Mouse (Mus musculus): ENCODE results near the gene Ubald2. TPM values are rescaled to one million over a fixed set of nuclear protein-coding genes. Genes with fewer than 3 reads are reported as not detected.

The Ubald2 gene
- 48.8 and 50.7 TPM in 2 replicates for polyA plus RNA-seq (2015; fragmentation: Nextera tagmentation; extraction: Ambion mirVana)

DNA sequence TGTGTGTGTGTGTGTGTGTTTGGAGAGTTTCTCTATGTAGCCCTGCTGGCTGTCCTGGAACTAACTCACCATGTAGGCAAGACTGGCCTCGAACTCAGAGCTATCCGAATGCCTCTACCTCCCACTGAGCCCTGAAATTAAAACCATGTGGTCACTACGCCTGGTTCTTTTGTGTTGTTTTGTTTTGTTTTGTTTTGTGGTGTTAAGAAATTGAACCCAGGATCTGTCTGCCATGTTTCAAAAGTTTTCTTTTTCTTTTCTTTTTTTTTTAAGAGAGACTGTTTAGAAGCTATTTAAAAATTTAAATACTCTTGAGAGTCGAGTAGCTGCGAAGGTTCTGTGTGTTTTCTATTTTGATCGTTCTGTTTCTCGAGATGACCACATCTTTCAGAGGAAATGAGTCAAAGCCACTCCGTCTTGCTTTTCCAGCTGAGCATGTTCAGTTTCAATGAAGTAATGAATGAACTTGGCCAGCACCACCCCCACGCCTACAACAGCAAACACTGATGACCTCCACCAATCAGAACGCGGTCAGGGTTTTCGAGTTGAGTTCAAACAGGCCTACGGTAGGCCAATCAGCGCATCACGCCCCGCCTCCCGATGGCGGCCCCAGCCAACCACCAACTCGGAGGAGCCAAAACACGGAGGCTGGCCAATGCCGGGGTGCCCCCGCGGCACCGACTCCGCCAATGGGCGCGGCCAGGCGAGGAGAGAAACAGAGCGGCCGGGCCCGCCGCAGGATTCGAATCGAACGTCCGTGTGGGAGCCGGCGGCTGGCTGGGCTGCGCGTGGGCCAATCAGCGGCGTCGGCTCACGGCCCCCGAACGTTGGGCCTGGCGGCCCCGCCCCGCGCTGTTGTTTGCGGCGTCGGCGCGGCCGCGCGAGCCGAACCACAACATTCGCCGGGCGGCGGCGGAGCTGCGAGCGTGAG, at the start of gene Ubald2:
TSS of gene Ubald2 (plus strand) at position 739 of the 931 bp plus-strand sequence.
- H3K4me1 ChIP-seq (replicated peaks) = peaks cover 24% of the 10 kb centered on the region
- H3K4me3 ChIP-seq (replicated peaks) = peak within 1 kb of the TSS; percentile 73
- ATAC-seq = peak; percentile 90
- peaks cover 16% of the 10 kb centered on the region for H3K36me3 ChIP-seq
- peak within 1 kb of the TSS; percentile 71 for H3K4me2 ChIP-seq (replicated peaks)
- H3K9ac ChIP-seq = peak within 1 kb of the TSS; percentile 88
- no peaks in the 10 kb centered on the region for H3K27me3 ChIP-seq (replicated peaks)
- 4% methylated on average over 58 of the region's 66 CpGs for WGBS
- H3K9me3 ChIP-seq = no peaks in the 10 kb centered on the region
- H3K27ac ChIP-seq = peak within 1 kb of the TSS; percentile 94

DNA sequence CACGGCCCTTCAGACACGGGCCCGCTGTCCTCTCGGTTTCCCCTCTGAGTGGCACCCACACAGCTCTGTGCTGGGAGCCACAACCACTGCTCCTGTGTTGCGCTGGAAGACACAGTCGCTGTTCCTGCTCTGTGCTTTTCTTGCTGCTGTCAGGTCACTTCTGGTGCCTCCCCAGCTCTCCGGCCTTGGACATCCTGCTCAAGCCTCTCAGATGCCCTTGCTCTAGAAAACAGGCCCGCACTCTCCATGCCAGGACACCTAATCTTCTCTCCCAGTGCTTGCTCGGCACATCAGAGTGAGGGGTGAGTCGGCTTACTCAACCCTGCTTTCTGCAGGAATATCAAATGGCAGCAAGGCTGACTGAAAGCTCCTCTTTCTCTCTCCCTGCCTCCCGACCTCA, 49.7 kb upstream of the Ubald2 start:
- 88% methylated on average over 11 of the region's 11 CpGs for WGBS
- ATAC-seq = no peak
- Histone ChIP-seq H3K4me2 (replicated peaks) (no peak overlapping the region), H3K27me3 (replicated peaks) (no peaks in the 10 kb centered on the region), H3K4me3 (replicated peaks) (no peak overlapping the region), H3K27ac (no peak overlapping the region), H3K4me1 (replicated peaks) (peaks cover 13% of the 10 kb centered on the region), H3K36me3 (peaks cover 2% of the 10 kb centered on the region; the same call in 1 of the 2 replicates), H3K9me3 (no peaks in the 10 kb centered on the region), H3K9ac (no peak overlapping the region)

DNA sequence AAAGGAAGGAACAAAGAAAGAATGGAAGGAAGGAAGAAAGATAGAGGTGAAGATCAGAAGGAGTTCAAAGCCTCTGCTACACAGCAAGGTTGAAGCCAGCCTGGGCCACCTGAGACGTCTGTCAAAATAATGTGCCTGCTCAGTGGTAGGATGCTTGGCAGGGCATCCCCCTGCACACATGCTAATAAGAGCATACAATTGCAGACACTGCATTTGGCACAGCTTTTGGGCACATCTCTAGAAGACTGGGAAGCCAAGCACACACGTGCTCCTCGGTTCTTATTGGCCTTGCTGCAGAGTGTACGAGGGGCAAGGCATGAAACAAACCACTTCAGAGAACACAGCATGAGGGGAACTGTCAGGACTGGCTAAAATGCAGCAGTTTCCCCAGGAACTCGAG, 47.9 kb upstream of the Ubald2 start:
- H3K36me3 ChIP-seq = peaks cover 2% of the 10 kb centered on the region; the same call in 1 of the 2 replicates
- H3K4me2 ChIP-seq (replicated peaks) = no peak overlapping the region
- no peaks in the 10 kb centered on the region for H3K27me3 ChIP-seq (replicated peaks)
- H3K4me3 ChIP-seq (replicated peaks) = no peak overlapping the region
- no peaks in the 10 kb centered on the region for H3K9me3 ChIP-seq
- H3K4me1 ChIP-seq (replicated peaks) = peaks cover 13% of the 10 kb centered on the region
- WGBS = 52% methylated on average over 5 of the region's 5 CpGs
- H3K9ac ChIP-seq = no peak overlapping the region
- no peak for ATAC-seq
- H3K27ac ChIP-seq = no peak overlapping the region

DNA sequence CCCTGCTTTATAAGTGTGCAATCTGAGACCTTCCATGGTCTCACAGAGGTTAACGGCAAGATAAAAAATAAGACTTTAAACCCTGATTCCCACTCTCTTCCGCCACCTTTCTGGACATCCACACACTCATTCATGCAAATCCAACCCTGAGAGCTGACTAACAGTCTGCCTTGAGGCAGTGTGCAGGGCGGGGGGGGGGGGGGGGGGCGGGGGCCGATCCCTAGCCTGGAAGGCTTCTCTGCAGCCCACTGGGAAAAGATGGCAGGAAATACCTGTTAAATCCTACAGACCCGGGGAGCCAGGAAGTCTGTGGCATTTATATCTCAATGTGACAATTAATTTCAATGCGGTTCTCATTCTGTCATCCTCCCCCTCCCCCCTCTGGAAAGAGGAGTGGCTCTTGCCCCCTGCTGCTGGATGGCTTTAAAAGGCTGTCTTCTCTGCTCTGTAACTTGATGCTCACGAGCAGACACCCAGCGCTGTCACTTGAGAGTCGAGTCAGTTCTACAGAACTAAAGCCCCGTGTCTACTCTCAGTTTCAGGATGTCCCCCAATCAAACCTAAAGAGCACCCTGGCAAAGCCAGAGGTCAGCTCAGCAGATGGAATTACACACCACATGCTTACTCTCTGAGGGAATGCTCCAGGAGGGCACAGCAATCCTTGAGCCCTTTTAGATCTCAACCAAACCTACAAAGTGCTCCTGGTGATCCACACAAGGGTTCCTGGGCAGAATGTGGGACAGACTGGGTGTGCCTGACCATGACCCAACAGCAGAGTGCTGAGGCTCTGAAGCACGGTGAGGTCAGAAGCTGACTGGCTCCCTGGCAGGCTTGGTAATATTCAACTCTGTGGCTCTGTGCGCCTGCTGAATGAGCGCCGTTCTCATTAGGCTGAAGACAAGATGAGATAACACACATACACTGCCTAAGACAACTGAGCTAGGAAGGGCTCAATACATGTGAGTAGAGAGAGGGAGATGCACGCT, 46.5 kb upstream of the Ubald2 start:
- peaks cover 2% of the 10 kb centered on the region; the same call in 1 of the 2 replicates for H3K36me3 ChIP-seq
- H3K27ac ChIP-seq = peak overlapping the region; percentile 64
- H3K27me3 ChIP-seq (replicated peaks) = no peaks in the 10 kb centered on the region
- H3K4me1 ChIP-seq (replicated peaks) = peaks cover 13% of the 10 kb centered on the region
- no peaks in the 10 kb centered on the region for H3K9me3 ChIP-seq
- H3K4me2 ChIP-seq (replicated peaks) = peak overlapping the region; percentile 31
- no peak overlapping the region; the same call in 1 of the 2 replicates for H3K9ac ChIP-seq
- H3K4me3 ChIP-seq (replicated peaks) = no peak overlapping the region; the same call in 1 of the 2 replicates
- WGBS = 15% methylated on average over 16 of the region's 16 CpGs
- peak; percentile 86 for ATAC-seq

DNA sequence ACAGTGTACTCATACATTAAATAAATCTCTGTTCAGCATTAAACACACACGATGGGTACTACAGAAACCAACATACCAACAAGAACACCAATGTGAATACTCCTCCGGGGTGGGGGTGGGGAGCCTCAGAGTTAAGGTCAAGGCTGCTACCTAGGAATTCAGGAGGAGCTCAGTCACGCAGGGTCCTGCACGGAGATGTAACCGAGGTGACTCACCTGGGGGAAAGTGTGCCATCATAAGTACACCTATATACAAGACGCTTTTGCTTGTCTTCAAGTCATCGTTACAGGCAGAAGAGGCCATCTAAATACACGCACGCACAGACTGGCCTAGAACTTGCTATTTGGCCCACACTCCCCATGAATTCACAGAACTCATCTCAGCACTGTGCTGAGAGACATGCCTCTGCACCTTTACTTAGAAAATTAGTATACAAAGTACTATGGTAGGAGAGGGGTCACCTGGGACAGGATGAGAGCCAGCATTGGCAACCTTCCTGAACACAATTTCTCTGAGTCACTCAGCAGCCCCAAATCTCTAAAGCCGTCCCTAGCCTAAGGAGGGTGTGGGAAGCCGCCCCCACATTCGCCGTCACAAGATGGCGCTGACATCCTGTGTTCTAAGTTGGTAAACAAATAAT, 44.9 kb upstream of the Ubald2 start:
- WGBS = 68% methylated on average over 14 of the region's 14 CpGs
- peak overlapping the region; percentile 41; the same call in 1 of the 2 replicates for H3K4me2 ChIP-seq (replicated peaks)

DNA sequence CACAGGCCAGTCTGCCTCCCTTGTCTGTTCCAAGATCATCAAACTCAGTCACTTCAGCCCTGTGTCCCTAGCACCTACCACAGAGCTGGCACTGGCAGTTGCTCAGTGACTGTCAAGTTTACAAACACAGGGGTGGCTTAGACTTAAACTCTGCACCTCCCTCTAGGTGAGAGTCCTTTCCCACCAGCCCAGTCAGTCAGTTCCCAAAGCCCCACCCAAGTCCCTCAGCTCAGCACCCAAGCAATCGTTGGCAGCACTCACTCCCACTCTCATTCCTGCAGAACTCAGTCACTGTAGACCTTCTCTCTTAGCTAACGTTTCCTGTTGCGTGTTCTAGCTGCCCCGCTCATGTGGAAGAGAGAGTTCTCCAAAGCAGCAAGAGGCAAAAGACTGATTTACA, 39.1 kb upstream of the Ubald2 start:
- Histone ChIP-seq H3K9ac (no peak overlapping the region), H3K9me3 (no peaks in the 10 kb centered on the region), H3K4me3 (replicated peaks) (no peak overlapping the region), H3K36me3 (no peaks in the 10 kb centered on the region), H3K27me3 (replicated peaks) (no peaks in the 10 kb centered on the region), H3K27ac (no peak overlapping the region), H3K4me1 (replicated peaks) (no peaks in the 10 kb centered on the region), H3K4me2 (replicated peaks) (no peak overlapping the region)
- 84% methylated on average over 4 of the region's 4 CpGs for WGBS
- ATAC-seq = no peak

More for the DNA sequence above, 44.9 kb upstream of the Ubald2 start:
- Histone ChIP-seq H3K9ac (no peak overlapping the region), H3K9me3 (no peaks in the 10 kb centered on the region), H3K4me1 (replicated peaks) (peaks cover 13% of the 10 kb centered on the region), H3K4me3 (replicated peaks) (no peak overlapping the region), H3K27ac (0 out of 2 replicates have a peak overlapping the region, but pooled peaks have one; percentile 34), H3K27me3 (replicated peaks) (no peaks in the 10 kb centered on the region), H3K36me3 (peaks cover 2% of the 10 kb centered on the region; the same call in 1 of the 2 replicates)
- peak; percentile 63 for ATAC-seq

DNA sequence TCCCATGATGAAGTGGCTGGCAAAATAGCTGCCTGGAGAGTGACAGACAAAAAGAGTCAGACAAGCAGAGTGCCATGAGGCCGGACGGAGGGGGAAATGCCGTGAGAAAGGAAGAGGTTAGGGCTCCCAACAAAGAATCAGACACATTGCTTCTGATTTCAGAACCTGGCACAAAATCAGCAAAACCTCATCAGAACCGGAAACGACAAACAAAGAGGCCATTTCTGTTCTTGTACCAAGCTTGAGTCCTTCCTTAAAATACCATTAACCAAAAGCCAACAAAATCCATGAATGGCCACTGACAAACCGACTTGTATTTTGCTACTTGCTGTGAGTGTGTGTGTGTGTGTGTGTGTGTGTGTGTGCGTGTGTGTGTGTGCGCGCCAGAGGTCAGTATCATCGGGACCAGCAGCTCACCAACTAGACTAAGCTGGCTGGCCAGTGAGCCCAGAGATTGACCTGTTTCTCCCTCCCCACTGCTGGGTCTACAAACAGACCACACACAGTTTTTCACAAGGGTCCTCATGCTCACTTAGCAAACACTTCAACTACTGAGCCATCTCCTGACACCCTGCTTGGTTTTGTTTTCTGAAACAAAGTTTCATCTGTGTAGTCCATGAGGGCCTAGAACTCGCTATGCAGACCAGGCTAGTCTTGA, 37.5 kb upstream of the Ubald2 start:
- Histone ChIP-seq H3K9me3 (no peaks in the 10 kb centered on the region), H3K4me3 (replicated peaks) (no peak overlapping the region), H3K4me1 (replicated peaks) (0 out of 2 replicates have a peak, but pooled peaks cover 5% of the 10 kb centered on the region), H3K27me3 (replicated peaks) (no peaks in the 10 kb centered on the region), H3K36me3 (no peaks in the 10 kb centered on the region), H3K9ac (no peak overlapping the region), H3K4me2 (replicated peaks) (no peak overlapping the region), H3K27ac (no peak overlapping the region)
- 86% methylated on average over 11 of the region's 11 CpGs for WGBS
- no peak for ATAC-seq

DNA sequence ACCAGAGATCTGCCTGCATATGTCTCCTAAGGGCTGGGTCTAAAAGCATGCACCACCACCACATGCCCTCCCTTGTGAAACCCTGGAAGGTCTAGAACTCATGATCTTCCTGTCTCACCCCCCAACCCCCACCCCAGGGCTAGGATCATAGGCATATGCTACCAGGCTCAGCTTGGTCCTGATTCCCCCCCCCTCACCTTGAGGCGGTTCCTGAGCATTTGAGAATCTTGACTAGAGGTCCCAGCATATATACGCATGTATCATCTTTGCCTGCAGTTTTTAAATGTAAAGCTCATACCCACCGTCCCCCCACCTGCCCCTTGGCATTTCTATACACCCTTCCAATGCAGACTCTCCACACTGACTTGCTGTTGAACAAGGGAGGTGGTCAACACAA, 37.0 kb upstream of the Ubald2 start:
- no peaks in the 10 kb centered on the region for H3K27me3 ChIP-seq (replicated peaks)
- no peak for ATAC-seq
- no peaks in the 10 kb centered on the region for H3K9me3 ChIP-seq
- WGBS = 97% methylated on average over 3 of the region's 3 CpGs
- 0 out of 2 replicates have a peak, but pooled peaks cover 5% of the 10 kb centered on the region for H3K4me1 ChIP-seq (replicated peaks)
- no peak overlapping the region for H3K4me2 ChIP-seq (replicated peaks)
- no peak overlapping the region for H3K9ac ChIP-seq
- no peaks in the 10 kb centered on the region for H3K36me3 ChIP-seq
- no peak overlapping the region for H3K27ac ChIP-seq
- no peak overlapping the region for H3K4me3 ChIP-seq (replicated peaks)

DNA sequence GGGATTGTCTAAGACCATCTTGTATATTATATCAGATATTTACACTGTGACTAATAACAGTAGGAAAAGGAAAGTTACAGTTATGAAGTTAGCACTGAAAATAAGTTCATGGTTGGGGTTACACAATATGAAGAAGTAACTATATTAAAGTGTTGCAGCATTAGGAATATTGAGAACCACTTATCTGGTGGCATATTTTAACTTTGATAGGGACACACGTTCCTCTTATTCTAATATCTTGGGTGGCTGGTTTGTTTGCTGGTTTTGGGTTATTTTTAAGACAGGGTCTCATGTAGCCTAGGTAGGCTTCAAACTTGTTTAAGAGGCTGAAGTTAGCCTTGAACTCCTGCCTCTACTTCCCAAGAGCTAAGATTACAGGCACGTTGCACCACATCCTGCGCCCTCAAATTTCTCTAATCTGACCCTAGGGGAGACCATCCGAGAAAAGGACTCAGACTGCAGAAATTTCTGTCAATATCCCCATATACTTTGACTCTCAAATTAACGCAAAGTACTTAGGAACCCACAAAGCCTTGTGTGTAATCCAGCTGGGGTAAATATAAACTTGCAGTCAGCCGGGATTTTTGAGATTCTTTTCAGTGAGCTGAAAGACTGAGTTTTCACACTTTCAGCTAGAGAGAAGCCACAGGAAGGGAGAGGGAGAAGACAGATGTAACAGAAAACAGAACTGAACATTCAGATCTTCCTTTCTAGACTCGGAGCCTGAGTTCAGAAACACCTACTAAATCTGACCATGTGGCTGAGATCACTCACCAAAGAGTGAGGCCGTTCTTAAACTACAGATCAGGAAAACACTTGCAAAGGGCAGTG, 36.2 kb upstream of the Ubald2 start:
- 0 out of 2 replicates have a peak overlapping the region, but pooled peaks have one; percentile 23 for H3K27ac ChIP-seq
- H3K4me2 ChIP-seq (replicated peaks) = no peak overlapping the region
- no peaks in the 10 kb centered on the region for H3K27me3 ChIP-seq (replicated peaks)
- no peaks in the 10 kb centered on the region for H3K36me3 ChIP-seq
- H3K4me1 ChIP-seq (replicated peaks) = 0 out of 2 replicates have a peak, but pooled peaks cover 5% of the 10 kb centered on the region
- WGBS = 51% methylated on average over 8 of the region's 8 CpGs
- H3K9ac ChIP-seq = no peak overlapping the region
- no peak overlapping the region for H3K4me3 ChIP-seq (replicated peaks)
- H3K9me3 ChIP-seq = no peaks in the 10 kb centered on the region
- ATAC-seq = no peak

DNA sequence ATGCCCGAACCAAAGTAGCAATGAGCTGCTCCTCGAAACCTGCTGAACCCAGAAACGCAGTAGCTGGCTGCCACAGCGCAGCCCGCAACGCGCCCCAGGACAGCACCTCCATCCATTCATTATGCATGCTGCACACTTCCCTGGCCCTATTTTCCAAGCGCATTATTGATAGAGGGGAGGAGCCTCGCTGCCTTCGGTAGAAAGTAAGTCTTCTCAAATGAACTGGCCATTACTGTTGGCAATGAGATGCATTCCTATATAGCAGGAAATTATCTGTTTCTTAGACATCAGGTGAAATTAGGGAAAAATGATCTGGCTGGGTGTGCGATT, 35.6 kb upstream of the Ubald2 start:
- Histone ChIP-seq H3K27ac (0 out of 2 replicates have a peak overlapping the region, but pooled peaks have one; percentile 23), H3K36me3 (0 out of 2 replicates have a peak, but pooled peaks cover 5% of the 10 kb centered on the region), H3K4me3 (replicated peaks) (no peak overlapping the region), H3K9me3 (no peaks in the 10 kb centered on the region), H3K27me3 (replicated peaks) (no peaks in the 10 kb centered on the region), H3K4me1 (replicated peaks) (0 out of 2 replicates have a peak, but pooled peaks cover 5% of the 10 kb centered on the region), H3K4me2 (replicated peaks) (no peak overlapping the region), H3K9ac (no peak overlapping the region)
- 80% methylated on average over 11 of the region's 11 CpGs for WGBS
- no peak for ATAC-seq

All from intestine, embryonic 15.5 days (tissue).